Mouse (Mus musculus) MEL (cell line): ENCODE results near the gene Maml3.

Experiments used
- CTCF ChIP-seq, 3 experiments: IDR thresholded peaks in 2 of 3; conservative IDR thresholded peaks in 1 of 3; 2 replicates each; pipeline ENCODE4 v1.5.1; 2011 to 2012; ENCODE audit warnings: low read length in 3 of 3, low read depth in 2 of 3, mild to moderate bottlenecking in 2 of 3, improper control_type of control experiment in 1 of 3, inconsistent platforms in 1 of 3, mixed read lengths in 1 of 3, moderate library complexity in 1 of 3; ENCODE audit not compliant: control insufficient read depth in 1 of 3, insufficient read depth in 1 of 3, poor library complexity in 1 of 3, severe bottlenecking in 1 of 3
- ELF1 ChIP-seq: IDR thresholded peaks from 2 replicates; pipeline ENCODE4 v1.6.1; 2014; ENCODE audit warnings: low read depth, mild to moderate bottlenecking, inconsistent platforms, low read length, improper control_type of control experiment, moderate library complexity
- EP300 ChIP-seq, 2 experiments: IDR thresholded peaks; 2 replicates each; pipeline ENCODE4 v1.6.1; 2011; ENCODE audit warnings: improper control_type of control experiment in 2 of 2, low read length in 2 of 2, low read depth in 1 of 2, mild to moderate bottlenecking in 1 of 2
- GABPA ChIP-seq: IDR thresholded peaks from 2 replicates; pipeline ENCODE4 v1.6.1; 2012; ENCODE audit warnings: low read depth, mild to moderate bottlenecking, inconsistent platforms, low read length, improper control_type of control experiment, moderate library complexity
- GATA1 ChIP-seq: IDR thresholded peaks from 2 replicates; pipeline ENCODE4 v1.6.1; 2011; ENCODE audit warnings: low read depth, low read length, improper control_type of control experiment
- HCFC1 ChIP-seq: IDR thresholded peaks from 2 replicates; pipeline ENCODE4 v1.6.1; 2012; ENCODE audit warnings: low read depth, mild to moderate bottlenecking, inconsistent platforms, low read length, improper control_type of control experiment, moderate library complexity
- MEF2A ChIP-seq: IDR thresholded peaks from 2 replicates; pipeline ENCODE4 v1.6.1; 2014; ENCODE audit warnings: low read depth, mild to moderate bottlenecking, inconsistent platforms, low read length, improper control_type of control experiment; ENCODE audit not compliant: poor library complexity, insufficient replicate concordance, severe bottlenecking; ENCODE audit errors: extremely low read depth
- MYC ChIP-seq: IDR thresholded peaks from 2 replicates; pipeline ENCODE4 v1.6.1; 2011; ENCODE audit warnings: low read depth, mild to moderate bottlenecking, low read length, improper control_type of control experiment, moderate library complexity
- NRF1 ChIP-seq: IDR thresholded peaks from 2 replicates; pipeline ENCODE4 v1.6.1; 2014; ENCODE audit warnings: low read depth, mild to moderate bottlenecking, inconsistent platforms, low read length, improper control_type of control experiment, moderate library complexity; ENCODE audit not compliant: poor library complexity, insufficient read depth, severe bottlenecking
- POLR2A ChIP-seq, 2 experiments: IDR thresholded peaks; 2 replicates each; pipeline ENCODE4 v1.6.1; 2011 to 2012; ENCODE audit warnings: low read length in 2 of 2, mild to moderate bottlenecking in 2 of 2, control low read depth in 1 of 2, improper control_type of control experiment in 1 of 2, low read depth in 1 of 2, moderate library complexity in 1 of 2; ENCODE audit not compliant: control insufficient read depth in 1 of 2, insufficient read depth in 1 of 2, poor library complexity in 1 of 2
- TAL1 ChIP-seq: IDR thresholded peaks from 2 replicates; pipeline ENCODE4 v1.6.1; 2012; ENCODE audit warnings: mild to moderate bottlenecking, inconsistent platforms, low read length, moderate library complexity, mixed read lengths
- TCF12 ChIP-seq: IDR thresholded peaks from 2 replicates; pipeline ENCODE4 v1.6.1; 2014; ENCODE audit warnings: low read depth, mild to moderate bottlenecking, inconsistent platforms, low read length, improper control_type of control experiment, moderate library complexity
- ZMIZ1 ChIP-seq: IDR thresholded peaks from 2 replicates; pipeline ENCODE4 v1.6.1; 2012; ENCODE audit warnings: low read depth, mild to moderate bottlenecking, inconsistent platforms, low read length, improper control_type of control experiment, moderate library complexity

DNA sequence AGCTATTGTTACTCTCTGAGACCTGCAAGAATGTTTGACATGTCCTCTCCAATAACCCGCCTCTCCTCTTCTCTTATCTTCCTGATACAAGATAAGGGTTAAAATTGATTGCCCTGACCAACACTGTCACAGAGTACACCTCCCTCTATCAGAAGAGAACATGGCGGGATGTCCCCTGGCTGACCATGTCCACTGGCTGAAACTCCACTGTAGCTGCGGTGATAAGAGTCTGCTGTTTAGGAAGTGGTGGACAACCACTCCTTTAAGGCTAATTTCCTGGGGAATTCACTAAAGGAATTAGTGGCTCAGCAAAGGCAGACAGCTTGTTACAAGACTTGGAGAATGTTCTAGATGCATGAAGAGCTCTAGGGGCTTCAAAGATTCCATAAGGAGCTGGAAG lies 371.2 kb downstream of the Maml3 start:
- TF ChIP-seq EP300 (IDR thresholded peaks at IDR 0.05; ENCODE audit: low read depth in 1 of 2, low read length in 2 of 2) (no peak), CTCF (IDR thresholded peaks at IDR 0.05 in 2 of 3, conservative IDR thresholded peaks at IDR 0.05 in 1 of 3; ENCODE audit: control insufficient read depth in 1 of 3, insufficient read depth in 1 of 3, low read depth in 2 of 3, low read length in 3 of 3, poor library complexity in 1 of 3, severe bottlenecking in 1 of 3) (no peak), TCF12 (no peak), POLR2A (IDR thresholded peaks at IDR 0.05; ENCODE audit: control insufficient read depth in 1 of 2, insufficient read depth in 1 of 2, low read depth in 1 of 2, low read length in 2 of 2, poor library complexity in 1 of 2) (no peak), GABPA (no peak), ELF1 (no peak), HCFC1 (no peak), MEF2A (no peak), GATA1 (no peak), ZMIZ1 (no peak), MYC (no peak), NRF1 (no peak), TAL1 (no peak)
